Mouse (Mus musculus): ENCODE measurements at regions not wholly inside any gene's neighbourhood (a gene's known extent, or its start where the extent isn't known, plus 50 kb on each side); places are given as distances from the start of the nearest gene placed in this dataset.

DNA sequence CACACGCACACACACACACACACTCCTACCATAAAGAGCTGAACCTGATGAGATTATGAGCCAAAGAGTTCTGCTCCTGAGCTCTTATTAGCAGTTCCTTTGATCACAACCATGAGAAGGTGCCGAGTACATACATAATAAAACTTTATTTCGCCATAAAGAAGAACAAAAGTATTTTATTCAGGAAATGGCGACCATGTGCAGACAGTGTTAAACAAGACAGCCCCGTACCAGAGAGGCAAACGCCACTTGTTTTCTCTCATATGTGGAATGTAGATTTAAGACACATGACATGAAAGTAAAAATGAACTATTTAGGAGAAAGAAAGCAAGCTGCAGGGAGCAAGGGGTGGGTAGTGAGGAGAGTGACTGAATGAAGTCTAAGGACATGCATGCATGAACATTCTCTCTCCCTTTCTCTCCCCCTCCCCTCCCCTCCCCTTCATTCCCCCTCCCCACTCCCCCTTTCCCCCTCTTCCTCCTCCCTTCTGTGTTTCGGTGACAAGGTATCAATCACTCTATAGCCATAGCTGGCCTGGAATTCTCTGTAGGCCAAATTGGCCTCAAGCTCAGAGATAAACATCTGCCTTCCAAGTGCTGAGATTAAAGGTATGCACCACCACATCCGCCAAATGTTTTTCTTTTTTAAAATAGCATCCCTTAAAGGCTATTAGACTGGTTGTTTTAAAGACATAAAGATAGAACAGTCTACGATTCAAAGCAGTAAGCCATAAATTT is 266.0 kb upstream of the Map3k7 start:
- no peak for DNase-seq (ENCODE audit: low read depth, low spot score)

- DNase-seq (ENCODE audit: low read depth, low spot score) = no peak
These were observed 265.5 kb upstream of the Map3k7 start for GRCm38 (mm10) chr4:31698506-31698782.

GRCm38 (mm10) chr4:31699296-31699695 is 264.6 kb upstream of the Map3k7 start:
- no peak for DNase-seq (ENCODE audit: low read depth, low spot score)

DNA sequence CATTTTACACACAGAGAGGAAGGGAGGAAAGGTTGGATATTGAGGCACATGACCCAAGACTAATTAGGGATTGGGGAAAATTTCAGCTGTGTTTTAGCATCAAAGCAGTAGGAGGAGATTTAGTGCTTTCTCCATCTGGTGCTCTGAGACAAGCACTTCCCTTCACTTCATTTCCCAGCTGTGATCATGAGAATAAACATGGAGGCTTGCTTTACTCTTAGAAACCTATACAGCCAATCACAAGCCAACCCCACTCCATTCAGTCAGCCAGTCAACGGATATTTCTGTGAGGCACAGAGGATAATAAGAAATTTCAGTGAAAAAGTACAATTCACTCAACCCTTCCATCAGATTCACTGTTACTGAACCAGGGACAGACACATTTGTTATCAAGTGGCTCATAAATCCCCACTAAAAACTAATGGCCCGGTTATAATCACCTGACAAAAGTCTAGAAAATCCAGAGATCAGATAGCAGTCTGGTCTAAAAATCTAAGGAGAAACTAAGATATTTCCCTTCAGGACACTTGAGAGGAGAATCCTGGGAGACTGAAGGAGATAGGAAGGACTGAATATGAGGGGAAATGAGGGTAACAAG is 249.7 kb upstream of the Map3k7 start:
- DNase-seq (ENCODE audit: low read depth, low spot score) = no peak

GRCm38 (mm10) chr4:31723501-31723900 is 240.4 kb upstream of the Map3k7 start:
- no peak for DNase-seq (ENCODE audit: low read depth, low spot score)

DNA sequence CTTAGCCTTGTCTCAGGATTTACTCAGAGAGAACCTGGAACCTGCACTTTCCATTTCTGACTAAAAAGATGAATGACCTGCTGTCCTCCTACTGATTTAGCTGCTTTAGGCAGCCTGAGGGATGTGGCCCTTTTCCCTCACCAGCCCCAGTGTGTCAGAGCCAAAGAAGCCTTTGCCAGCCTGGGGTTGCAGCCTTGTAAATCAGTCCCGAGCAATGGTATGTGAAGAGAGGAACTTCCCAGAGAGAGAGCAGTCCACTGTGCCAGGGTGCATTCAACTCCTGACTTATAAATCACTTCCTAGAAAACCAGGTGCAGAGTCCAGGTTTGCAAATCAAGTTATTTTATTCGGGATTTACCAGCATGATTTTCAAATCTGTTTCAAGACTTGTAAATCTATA is 239.5 kb upstream of the Map3k7 start:
- DNase-seq (ENCODE audit: low read depth, low spot score) = no peak

DNA sequence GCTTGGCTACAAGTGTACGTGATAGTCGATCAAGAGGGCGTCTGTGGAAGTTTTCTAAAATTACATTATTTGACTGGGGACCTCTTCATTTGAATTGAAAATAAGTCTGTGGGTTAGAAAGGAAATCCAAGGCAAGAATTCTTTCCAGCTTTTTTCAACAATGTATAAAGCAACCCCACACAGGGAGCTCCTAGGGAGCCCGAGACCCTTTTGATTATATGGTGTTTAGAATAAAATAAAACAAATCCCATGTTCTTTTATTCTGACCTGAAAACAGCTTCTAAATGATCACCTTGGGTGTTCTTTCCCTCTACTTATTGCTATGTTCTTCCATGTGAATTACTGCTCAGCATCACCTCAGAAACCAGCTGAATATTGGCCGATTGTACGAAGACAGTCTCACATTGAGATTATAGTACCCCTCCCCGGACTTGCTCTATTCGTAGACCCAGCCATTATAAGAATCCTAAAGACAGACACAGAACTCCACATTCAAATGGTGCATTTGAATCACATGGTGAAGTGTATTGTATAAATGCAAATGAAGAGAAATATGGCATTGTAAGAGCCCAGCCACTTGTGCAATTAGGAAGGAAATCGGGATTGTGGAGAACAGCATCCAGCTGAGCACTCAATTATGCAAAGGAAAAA is 236.3 kb upstream of the Map3k7 start:
- no peak for DNase-seq (ENCODE audit: low read depth, low spot score)

DNA sequence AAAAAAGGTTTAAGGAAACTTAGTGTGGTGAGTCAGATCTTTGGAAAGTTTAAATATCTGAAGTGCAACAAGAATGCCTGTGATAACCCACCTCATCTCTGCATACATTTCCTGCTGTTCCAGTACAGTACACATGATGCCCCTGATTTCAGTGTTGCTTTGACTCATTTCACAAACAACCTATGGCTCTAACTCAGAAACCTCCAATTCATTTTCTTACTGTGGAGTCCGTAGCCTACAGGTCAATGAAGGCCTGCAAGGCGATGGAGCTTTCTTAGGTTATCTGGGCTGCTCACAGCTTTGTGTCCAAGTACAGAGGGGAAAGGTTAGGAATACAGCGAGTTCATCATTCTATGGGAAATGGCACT is 235.8 kb upstream of the Map3k7 start:
- no peak for DNase-seq (ENCODE audit: low read depth, low spot score)

DNA sequence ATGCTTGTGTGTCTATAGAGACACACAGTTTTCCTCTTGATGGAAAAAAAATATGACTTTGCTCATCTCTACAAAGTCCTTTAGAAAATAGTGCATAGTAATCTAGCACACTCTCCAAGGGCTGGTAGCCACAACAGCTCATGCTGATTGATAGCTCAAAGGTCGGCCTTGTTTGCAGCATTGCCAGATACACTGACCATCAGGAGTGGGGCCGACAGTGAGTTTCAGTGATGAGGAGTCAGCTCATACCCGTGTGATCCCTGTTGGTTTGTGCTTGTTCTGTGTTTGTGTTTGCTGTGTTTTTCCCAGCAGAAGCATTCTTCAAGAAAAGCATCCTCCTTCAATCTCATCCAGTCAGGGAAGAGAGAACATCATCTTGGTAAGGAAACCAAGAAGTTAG is 220.1 kb upstream of the Map3k7 start:
- DNase-seq (ENCODE audit: low read depth, low spot score) = no peak

GRCm38 (mm10) chr4:31744431-31744830 is 219.5 kb upstream of the Map3k7 start:
- DNase-seq (ENCODE audit: low read depth, low spot score) = no peak

DNA sequence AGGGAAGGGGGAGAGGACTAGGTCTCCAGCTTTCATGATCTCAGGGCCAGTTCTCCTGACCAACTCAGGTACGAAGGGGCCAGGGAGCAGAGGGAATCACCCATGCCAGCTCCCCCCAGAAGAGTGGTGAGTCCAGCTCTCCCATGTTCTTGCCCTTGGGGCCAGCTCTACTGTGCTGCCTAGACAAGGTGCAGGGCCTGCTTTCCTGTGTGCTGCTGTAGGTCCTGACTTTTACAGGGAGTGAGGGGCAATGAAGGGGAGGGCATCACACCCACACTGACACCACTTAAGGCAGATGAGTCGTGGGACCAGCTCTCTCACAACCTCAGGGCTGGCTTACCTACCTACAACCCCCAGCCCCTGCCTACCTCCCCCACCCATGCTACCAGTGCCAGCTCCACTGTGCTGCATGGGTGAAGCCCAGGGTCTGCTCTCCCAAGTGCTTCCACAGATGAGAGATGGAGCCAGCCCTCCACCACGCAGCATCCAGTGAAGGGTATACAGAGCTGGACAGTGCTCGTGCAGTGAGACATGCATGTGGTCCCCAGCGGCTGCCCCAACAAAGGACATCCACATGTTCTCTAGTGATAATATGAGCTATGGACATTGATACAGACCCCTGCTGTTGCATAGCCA is 210.1 kb upstream of the Map3k7 start:
- no peak for DNase-seq (ENCODE audit: low read depth, low spot score)

DNA sequence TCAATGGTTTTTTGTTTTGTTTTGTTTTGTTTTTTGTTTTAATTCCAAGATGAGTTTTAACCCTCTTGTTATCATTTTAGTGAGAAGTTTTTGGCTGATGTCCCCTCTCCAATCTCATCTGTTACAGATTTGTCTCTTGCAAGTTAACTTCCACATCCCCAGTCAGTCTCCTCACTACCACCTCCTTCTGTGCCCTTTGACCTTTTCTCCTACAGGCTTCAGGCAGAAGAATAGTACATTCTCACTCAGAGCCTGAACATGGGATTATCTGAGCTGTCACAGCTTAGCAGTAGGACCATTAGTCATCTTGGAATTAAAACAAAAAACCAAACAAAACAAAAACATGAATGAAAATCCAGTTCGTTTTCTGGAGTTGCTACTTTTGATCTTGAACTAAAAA is 206.8 kb upstream of the Map3k7 start:
- DNase-seq (ENCODE audit: low read depth, low spot score) = no peak

DNA sequence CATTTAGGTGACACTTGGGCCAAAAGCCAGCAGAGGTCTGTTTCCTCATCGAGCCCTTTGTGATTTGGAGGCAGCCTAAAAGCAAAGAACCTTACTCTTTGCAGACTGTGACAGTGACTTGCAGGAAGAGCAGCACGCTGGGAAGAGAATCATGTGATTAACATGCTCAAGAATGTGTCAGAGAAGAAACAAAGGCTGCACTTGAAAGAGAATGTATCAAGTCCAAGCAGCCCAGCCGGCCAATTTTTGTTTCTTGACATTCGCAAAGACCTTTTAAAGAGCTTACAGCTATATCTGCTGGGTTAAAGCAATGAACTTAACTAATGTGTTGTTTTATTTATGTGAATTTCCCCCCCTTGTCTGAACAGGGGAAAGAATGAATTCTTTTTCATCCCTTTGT is 203.8 kb upstream of the Map3k7 start:
- DNase-seq (ENCODE audit: low read depth, low spot score) = no peak

- no peak for DNase-seq (ENCODE audit: low read depth, low spot score)
These were observed 201.7 kb upstream of the Map3k7 start for GRCm38 (mm10) chr4:31762199-31762598.

DNA sequence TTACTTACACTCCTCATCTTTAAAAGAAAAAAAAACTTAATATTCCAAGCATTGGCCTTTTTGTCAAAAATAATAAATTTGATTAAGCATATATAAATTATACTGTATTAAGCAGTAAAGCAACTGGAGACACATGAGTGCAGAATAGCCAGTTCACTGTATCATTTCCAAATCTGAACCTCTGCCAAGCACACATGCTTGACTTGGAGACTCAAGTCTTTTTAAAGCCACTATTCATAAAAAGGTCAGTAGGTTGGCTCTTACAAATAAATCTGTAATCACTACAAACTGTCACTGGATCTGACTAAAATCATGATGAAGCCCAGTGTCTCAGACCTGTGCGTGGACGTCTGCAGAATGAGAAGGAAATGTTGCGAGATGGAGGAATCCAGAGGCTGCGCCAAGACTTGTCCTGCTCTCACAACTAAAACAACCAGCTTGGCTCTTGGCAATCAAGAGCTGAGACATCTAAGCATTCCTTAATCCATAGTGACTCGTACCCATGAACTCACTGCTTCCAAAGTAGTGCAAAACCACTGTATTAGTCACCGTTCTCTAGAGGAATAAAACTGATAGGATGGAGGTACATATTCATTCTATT is 195.8 kb upstream of the Map3k7 start:
- DNase-seq (ENCODE audit: low read depth, low spot score) = no peak

GRCm38 (mm10) chr4:31769325-31769724 is 194.6 kb upstream of the Map3k7 start:
- DNase-seq (ENCODE audit: low read depth, low spot score) = no peak

DNA sequence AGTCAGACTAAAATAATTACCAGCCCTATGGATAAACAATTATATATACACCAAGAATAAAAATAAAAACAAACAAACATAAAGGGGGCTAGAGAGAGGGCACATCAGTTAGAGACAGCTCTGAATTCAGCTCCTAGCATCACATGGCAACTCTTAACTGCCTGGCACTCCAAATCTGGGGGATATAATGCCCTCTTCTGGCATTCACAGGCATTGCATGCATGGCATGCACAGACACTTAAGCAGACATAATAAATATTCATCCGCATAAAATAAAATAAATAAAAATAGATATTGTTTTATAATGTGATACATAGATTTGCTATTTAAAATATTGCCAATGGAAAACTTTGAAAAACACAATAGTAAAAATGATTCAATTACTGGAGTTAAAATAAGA is 177.6 kb upstream of the Map3k7 start:
- no peak for DNase-seq (ENCODE audit: low read depth, low spot score)

DNA sequence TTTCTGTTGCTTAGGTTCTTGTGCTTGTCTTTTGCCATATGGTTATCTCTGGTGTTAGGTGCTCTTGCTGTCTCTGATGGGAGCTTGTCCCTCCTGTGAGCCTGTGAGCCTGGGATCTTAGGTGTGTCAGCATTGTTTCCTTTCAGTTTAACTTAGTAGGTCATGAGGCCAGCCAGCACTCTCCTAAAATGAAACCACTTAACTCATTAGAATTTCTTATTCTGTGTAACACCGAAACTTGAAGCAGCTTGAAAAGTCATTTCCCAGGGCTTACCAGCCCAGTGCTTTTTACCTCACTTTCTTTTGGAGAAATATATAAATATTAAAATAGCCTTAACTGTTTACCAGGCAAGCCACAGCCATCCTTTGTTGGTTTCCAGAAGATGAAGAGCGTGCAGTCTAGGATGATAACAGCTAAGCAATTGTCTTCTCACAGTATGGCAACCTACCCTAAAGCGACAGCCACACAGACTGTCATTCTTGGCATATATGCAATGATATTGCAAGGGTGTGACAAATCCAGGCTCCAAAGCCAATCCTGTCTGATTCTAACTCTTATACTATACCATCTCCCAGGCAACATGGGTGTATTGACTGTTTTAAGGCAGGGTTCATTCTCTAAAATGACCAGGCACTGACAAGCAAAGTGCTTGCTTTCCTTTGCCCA is 146.2 kb upstream of the Map3k7 start:
- no peak for DNase-seq (ENCODE audit: low read depth, low spot score)

DNA sequence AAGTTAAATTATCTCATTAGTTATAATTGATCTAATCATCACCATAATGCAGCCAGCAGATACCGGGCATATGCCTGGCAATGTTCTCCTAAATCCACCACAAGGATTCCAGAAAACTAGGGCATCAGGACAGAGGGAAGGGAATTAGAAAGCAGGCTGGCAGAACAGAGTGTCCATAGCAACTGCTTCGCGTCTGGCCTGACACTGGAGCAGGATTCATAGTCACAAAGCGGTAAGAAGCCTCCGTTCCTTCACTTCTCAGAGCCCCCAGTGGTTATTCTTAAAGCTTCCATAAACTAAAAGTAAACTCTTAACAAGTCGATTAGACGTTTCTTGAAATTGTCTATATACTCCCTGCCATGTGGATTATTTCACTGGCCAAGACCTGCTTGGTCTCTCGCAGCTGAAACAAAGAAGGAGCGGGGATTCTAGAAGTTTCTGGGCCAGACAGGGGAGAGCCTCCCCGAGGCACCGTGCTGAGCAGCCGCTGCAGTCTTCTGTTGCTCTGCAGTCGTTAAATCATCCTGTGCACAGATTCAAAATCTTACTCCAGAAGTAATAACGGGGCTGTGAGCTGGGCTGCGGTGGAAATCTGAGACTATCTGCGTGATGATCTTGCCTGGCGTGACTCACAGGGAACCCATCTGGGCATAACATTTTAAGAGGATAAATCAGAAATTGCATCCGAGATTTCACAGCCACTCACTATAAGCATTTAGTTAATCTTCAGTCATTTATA is 144.2 kb upstream of the Map3k7 start:
- peak; percentile 58 for DNase-seq (ENCODE audit: low read depth, low spot score)

GRCm38 (mm10) chr4:31823574-31824348 is 140.1 kb upstream of the Map3k7 start:
- peak; percentile 38 for DNase-seq (ENCODE audit: low read depth, low spot score)
